Comparison of ENCODE assay signal across 10 mouse cellular contexts in genomic region chr7:44614041-44614688, GRCm38 (mm10). TPM values are rescaled to one million over a fixed set of nuclear protein-coding genes. Genes with fewer than 3 reads are reported as not detected.
DNase-seq lines count a peak whose midpoint lies in the region; ATAC-seq lines count a peak whose summit lies in the region.
"Had no signal": no experiment of that assay in that cellular context is flagged by ENCODE, and none has a peak within 500 bp of the region (broad histone marks: within the 10 kb centered on the region; RNA-seq: fewer than 3 reads in every experiment).

No protein-coding gene starts in this region.

- H3K36me3 ChIP-seq in hindbrain, embryonic 14.5 days (replicated peaks; ENCODE audit: control insufficient read depth, insufficient read depth) = no peaks in the 10 kb centered on the region
- no peaks in the 10 kb centered on the region for H3K36me3 ChIP-seq in midbrain, embryonic 10.5 days

- no peak for ATAC-seq in hindbrain, embryonic 14.5 days (ENCODE audit: low FRiP score)

- 8% methylated on average over 20 of the region's 20 CpGs for WGBS in hindbrain, embryonic 14.5 days
- WGBS in midbrain, embryonic 10.5 days = 8% methylated on average over 20 of the region's 20 CpGs

- H3K4me1 ChIP-seq in hindbrain, embryonic 14.5 days (replicated peaks; ENCODE audit: control insufficient read depth, insufficient read depth, low read length) = 0 out of 2 replicates have a peak, but pooled peaks cover 5% of the 10 kb centered on the region
- H3K4me1 ChIP-seq in midbrain, embryonic 10.5 days = peaks cover 25% of the 10 kb centered on the region

- DNase-seq in ES-CJ7 (ENCODE audit: low read depth, low spot score) (peak; percentile 94), R1 (ENCODE audit: low read depth, low spot score) (peak; percentile 94)
- DNase-seq in hindbrain, embryonic 14.5 days (ENCODE audit: low spot score) = no peak
- no peak for DNase-seq in midbrain, embryonic 10.5 days (ENCODE audit: low spot score)
- DNase-seq in spleen, postnatal 36 days (ENCODE audit: low spot score in 2 of 2) = no peak
- no peak for DNase-seq in left cerebral cortex, postnatal 14 days (ENCODE audit: low spot score in 2 of 2)
- no peak for DNase-seq in adrenal gland, adult 18-20 months (ENCODE audit: low spot score in 2 of 2)
- DNase-seq: heart, postnatal 14 days; right cerebral cortex, postnatal 14 days had no signal

- peaks cover 19% of the 10 kb centered on the region for H3K27me3 ChIP-seq in hindbrain, embryonic 14.5 days (ENCODE audit: control insufficient read depth, insufficient read depth, low read length)
- H3K27me3 ChIP-seq in midbrain, embryonic 10.5 days (ENCODE audit: low read depth, poor library complexity, severe bottlenecking) = peaks cover 42% of the 10 kb centered on the region

- peak overlapping the region; percentile 11; the same call in 1 of the 2 replicates for H3K4me3 ChIP-seq in hindbrain, embryonic 14.5 days (replicated peaks; ENCODE audit: low read length)
- peak overlapping the region; percentile 20; the same call in 1 of the 2 replicates for H3K4me3 ChIP-seq in midbrain, embryonic 10.5 days

- H3K9ac ChIP-seq in hindbrain, embryonic 14.5 days = no peak overlapping the region

- intact Hi-C loops in left cerebral cortex, postnatal 14 days (cut with DNase I) = no loop called here

- H3K9me3 ChIP-seq in hindbrain, embryonic 14.5 days (ENCODE audit: control insufficient read depth, low read length) = no peaks in the 10 kb centered on the region
- H3K9me3 ChIP-seq in midbrain, embryonic 10.5 days (replicated peaks) = no peaks in the 10 kb centered on the region; the same call in none of the 2 replicates

- H3K4me2 ChIP-seq in hindbrain, embryonic 14.5 days (replicated peaks) = peak overlapping the region; percentile 22

- H3K27ac ChIP-seq in hindbrain, embryonic 14.5 days = no peak overlapping the region
- no peak overlapping the region for H3K27ac ChIP-seq in midbrain, embryonic 10.5 days (replicated peaks)

RNA-seq across cellular contexts. Expression of gene Kcnc3, which starts 23.7 kb away (rescaled TPM):
- polyA plus RNA-seq in hindbrain, embryonic 14.5 days (2014; fragmentation: Nextera tagmentation; extraction: Ambion mirVana) = 7.2 and 8.6 TPM in 2 replicates
- 1.1 and 1.2 TPM in 2 replicates for polyA plus RNA-seq in midbrain, embryonic 10.5 days (2016; fragmentation: Nextera tagmentation; extraction: Ambion mirVana)
- 10 to 100 TPM; 74.2 to 75.5 TPM for total RNA-seq in left cerebral cortex, postnatal 14 days (2021)
- total RNA-seq in adrenal gland, adult 18-20 months (2021) = 1 to 10 TPM; 4.0 to 5.6 TPM

RNA-seq across cellular contexts. Expression of gene Napsa, which starts 42.0 kb away (rescaled TPM):
- polyA plus RNA-seq in hindbrain, embryonic 14.5 days (2014; fragmentation: Nextera tagmentation; extraction: Ambion mirVana) = 0.81 and 1.0 TPM in 2 replicates
- polyA plus RNA-seq in midbrain, embryonic 10.5 days (2016; fragmentation: Nextera tagmentation; extraction: Ambion mirVana) = 0.36 and 0.42 TPM in 2 replicates
- not detected for total RNA-seq in left cerebral cortex, postnatal 14 days (2021)
- total RNA-seq in adrenal gland, adult 18-20 months (2021) = 1 to 10 TPM; 1.3 to 1.6 TPM

RNA-seq across cellular contexts. Expression of gene Myh14, which starts 56.5 kb away (rescaled TPM):
- 4.2 and 5.0 TPM in 2 replicates for polyA plus RNA-seq in hindbrain, embryonic 14.5 days (2014; fragmentation: Nextera tagmentation; extraction: Ambion mirVana)
- 1.0 and 1.1 TPM in 2 replicates for polyA plus RNA-seq in midbrain, embryonic 10.5 days (2016; fragmentation: Nextera tagmentation; extraction: Ambion mirVana)
- 10 to 100 TPM in 1 of 2 experiments, 1 to 10 TPM in 1; 8.8 to 14.5 TPM for total RNA-seq in left cerebral cortex, postnatal 14 days (2021)
- total RNA-seq in adrenal gland, adult 18-20 months (2021) = 1 to 10 TPM; 5.5 to 6.6 TPM
- total RNA-seq: megakaryocyte, adult 5-6 weeks had no signal

Comparison
In these comparisons a context has a peak if more than half of its experiments do, and no peak if none do; other contexts are left out.
1. DNase-seq: peak in ES-CJ7 (single experiment) and R1 (single experiment); none in hindbrain, embryonic 14.5 days (single experiment), midbrain, embryonic 10.5 days (single experiment), spleen, postnatal 36 days (0 of 2), left cerebral cortex, postnatal 14 days (0 of 2) and adrenal gland, adult 18-20 months (0 of 2).
2. RNA of gene Kcnc3, which starts 23.7 kb away (total RNA-seq): 74.2 to 75.5 TPM in left cerebral cortex, postnatal 14 days; 4.0 to 5.6 TPM in adrenal gland, adult 18-20 months; every median in the first group is over 10 times any median in the second.